Mouse (Mus musculus): ENCODE measurements around the gene Slc16a6. TPM values are rescaled to one million over a fixed set of nuclear protein-coding genes. Genes with fewer than 3 reads are reported as not detected.

Slc16a6 gene
- total RNA-seq, 2 experiments from 2014 or later: 7.3 to 7.7 TPM

DNA sequence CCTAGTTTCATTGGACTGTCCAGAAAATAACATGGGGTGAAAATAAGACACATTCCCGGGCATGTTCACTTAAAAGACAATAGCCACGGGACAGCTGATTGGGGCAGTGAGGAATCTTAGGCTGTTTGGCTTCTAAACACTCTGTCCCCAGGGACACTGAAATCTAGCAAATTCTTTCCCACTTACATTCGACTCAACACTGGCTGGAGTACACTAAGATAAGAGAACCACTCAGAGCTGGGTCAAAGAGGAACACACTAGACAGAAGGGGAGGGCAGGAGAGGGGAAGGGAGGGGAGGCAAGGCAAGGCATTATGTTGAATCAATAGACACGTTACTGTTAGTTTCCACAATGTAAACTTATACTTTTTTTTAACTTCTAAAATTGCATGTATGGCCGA is 12.8 kb downstream of the Slc16a6 start:
- intact Hi-C loops (cut with DNase I): no loop called here
- DNase-seq: peak in 1 of 2 experiments; percentile 39

- no peak for DNase-seq
- intact Hi-C loops (cut with DNase I): no loop called here
Measured at GRCm38 (mm10) chr11:109458165-109458564, 15.2 kb downstream of the Slc16a6 start.

DNA sequence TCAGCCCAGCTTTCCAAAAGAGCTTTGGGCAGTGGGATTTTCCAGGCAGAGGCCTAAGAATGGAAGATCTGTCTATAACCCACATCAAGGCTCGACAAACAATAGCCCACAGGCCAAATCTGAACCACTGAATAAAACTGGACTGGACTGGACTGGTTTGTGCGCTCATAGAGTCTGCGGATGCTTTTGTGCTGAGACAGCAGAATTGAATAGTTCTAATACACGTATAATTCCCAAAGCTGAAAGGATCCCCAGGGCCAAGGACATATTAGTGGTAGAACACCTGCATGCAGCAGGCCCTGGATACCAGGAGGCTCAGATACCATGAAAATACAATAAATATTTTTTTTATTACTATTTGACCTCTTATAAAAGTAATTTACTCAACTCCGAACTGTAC is 17.1 kb downstream of the Slc16a6 start:
- intact Hi-C loops (cut with DNase I): no loop called here
- no peak for DNase-seq

GRCm38 (mm10) chr11:109451169-109451568 is 22.2 kb downstream of the Slc16a6 start:
- no peak for DNase-seq
- intact Hi-C loops (cut with DNase I): no loop called here

DNA sequence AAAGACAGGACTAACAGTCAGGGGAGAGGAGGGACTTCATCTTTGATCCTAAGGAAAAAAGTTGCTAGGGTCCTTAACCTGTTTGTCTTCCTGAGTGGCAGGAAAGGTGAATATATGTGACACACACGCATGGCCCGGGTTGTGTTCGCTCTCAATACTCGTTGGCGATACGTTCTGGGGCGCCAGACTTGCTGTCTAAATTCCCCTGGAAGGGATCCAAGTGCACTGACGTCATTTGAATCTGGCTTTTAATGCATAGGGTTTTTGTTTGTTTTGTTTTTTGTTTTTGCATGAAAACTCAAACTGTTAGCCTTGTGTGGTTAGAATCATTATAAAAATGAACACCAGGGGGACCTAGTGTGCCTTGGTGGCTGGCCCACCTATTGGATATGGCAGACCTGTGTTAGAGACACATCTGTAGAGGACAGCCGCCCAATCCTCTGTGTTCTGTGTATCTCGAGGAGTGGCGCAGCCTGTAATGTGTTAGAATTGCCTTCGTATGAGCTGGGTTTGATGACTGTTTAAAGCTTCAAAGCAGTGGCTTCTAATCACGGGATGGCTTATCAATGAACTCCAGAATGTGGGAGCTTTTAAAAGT is 27.9 kb downstream of the Slc16a6 start:
- intact Hi-C loops (cut with DNase I): loop anchor here (1.0 to 5.0 kb wide), 3 partner anchors 112 to 415 kb away; no protein-coding TSS in a partner anchor
- DNase-seq: peak in 1 of 2 experiments; percentile 41

DNA sequence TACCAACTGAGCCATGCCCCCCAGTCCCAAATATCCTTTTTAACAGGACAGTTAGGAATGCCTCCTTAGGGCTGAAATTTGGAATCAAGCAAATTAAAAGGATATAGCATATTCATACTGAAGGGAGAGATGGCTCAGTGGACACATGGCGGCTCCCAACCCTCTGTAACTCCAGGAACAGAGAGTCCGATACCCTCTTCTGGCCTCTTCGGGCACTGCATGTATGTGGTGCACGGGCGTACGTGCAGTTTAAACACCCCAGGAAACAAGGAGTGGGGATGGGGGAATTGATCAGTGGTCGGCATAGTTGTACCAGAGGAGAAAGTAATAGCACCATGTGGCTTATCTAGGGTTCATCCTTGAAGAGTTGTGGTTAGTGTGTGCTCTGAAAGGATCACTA is 28.8 kb downstream of the Slc16a6 start:
- peak in 1 of 2 experiments; percentile 43 for DNase-seq
- intact Hi-C loops (cut with DNase I): loop anchor here (5.0 kb wide), 1 partner anchor 202 kb away; no protein-coding TSS in a partner anchor

DNA sequence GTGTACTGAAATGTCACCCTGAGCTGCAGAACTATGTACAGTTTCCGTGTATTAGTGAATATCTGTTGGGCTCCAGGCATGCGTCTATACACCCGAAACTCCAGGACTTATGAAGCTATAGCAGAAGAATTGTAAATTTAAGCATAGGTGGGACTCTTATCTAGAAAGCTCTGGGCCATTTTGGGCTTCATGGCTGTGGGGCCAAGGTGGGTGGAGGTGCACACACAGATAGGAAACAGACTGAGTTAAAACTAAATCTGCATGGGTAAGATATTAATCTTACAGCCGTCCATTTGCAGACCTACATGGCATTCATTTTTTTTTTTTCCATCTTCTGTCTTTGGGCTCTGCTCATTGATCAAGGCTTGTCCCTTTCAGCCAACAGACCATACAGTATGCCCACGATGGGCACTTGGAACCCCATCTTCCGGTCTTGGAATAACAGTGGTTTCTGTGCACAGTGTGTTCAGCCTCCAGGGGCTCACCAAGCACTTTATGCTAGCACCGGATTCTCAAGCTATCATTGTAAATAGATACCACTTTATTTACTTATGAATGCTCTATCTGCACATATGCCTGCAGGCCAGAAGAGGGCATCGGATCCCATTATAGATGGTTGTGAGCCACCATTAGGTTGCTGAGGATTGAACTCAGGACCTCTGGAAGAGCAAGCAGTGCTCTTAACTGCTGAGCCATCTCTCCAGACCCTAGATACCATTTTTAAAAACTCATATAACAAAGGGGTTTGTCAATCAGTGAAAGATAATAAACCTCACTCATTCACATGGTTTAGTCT is 29.7 kb downstream of the Slc16a6 start:
- no peak for DNase-seq
- intact Hi-C loops (cut with DNase I): loop anchor here (5.0 kb wide), 1 partner anchor 201 kb away; no protein-coding TSS in a partner anchor

- no peak for DNase-seq
- intact Hi-C loops (cut with DNase I): loop anchor here (5.0 kb wide), 1 partner anchor 200 kb away; no protein-coding TSS in a partner anchor
Measured at GRCm38 (mm10) chr11:109442166-109442730, 31.1 kb downstream of the Slc16a6 start.

DNA sequence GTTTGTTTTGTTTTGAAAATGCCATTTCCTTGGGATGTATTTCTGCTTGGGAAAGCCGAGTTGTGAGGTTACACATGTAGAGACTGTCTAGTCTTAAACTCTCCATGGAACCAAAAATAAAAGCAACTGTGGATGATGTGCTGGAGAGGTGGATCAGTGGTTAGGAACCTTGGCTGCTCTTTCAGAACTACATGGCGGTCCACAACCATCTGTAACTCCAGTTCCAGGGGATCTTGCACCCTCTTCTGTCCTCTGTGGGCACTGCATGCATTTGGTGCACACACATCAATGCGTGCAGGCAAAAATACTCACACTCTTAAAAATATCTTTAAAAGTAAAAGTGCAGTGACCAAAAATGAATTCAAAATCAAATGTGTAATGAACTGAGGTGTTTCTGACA is 32.3 kb downstream of the Slc16a6 start:
- intact Hi-C loops (cut with DNase I): loop anchor here (5.0 kb wide), 1 partner anchor 199 kb away; no protein-coding TSS in a partner anchor
- peak in 1 of 2 experiments; percentile 57 for DNase-seq

GRCm38 (mm10) chr11:109440641-109441040 is 32.8 kb downstream of the Slc16a6 start:
- intact Hi-C loops (cut with DNase I): loop anchor here (5.0 kb wide), 1 partner anchor 198 kb away; no protein-coding TSS in a partner anchor

DNA sequence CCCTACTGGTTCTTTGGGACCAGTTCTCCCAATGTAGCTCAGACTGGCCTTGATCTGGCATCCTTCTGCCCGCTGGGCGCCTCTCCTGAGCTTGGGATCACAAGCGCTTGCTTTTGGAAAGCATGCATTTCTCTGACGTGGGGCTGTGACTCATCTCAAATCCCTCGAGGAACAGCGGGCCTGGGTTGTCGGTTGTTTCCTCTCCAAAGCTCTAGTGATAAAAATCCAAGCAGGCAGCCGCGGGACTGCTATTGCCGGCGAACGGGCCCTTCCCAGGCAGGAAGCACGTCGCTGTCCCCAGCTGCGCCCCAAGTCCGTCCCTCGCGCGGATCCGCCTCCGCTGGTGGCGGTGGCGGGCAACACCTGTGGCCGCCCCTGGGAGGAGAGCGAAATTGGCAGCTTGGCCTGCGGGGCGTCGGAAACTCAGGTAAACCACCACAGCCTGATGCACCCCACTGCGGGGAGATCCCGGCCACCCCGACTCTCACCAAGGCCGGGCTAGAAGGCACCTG is 33.5 kb downstream of the Slc16a6 start:
- intact Hi-C loops (cut with DNase I): loop anchor here (5.0 kb wide), 1 partner anchor 198 kb away; no protein-coding TSS in a partner anchor
- peak; percentile 81 to 84 for DNase-seq

More at GRCm38 (mm10) chr11:109440641-109441040, 32.8 kb downstream of the Slc16a6 start:
- DNase-seq: no peak

- intact Hi-C loops (cut with DNase I): no loop called here
- no peak for DNase-seq
Measured at GRCm38 (mm10) chr11:109439209-109439608, 34.2 kb downstream of the Slc16a6 start.

DNA sequence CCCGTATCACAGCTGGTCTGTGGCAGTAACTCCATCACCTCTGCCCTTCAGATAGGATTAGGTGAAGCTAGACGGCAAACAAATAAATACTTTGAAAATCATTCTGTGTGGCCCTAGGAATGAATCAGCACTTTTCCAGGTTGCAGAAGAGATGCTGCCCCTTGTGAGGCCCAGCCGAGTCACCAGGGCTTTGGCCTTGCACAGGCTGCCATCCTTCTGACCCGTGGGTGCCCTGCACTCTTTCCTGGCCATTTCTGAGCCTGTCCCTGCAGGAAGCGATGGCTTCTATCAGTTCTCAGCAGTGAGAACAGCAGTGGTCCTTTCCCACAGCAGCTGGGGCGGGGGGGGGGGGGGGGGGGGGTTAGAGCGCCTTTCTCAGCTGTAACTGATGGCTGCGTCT is 36.5 kb downstream of the Slc16a6 start:
- intact Hi-C loops (cut with DNase I): no loop called here

DNA sequence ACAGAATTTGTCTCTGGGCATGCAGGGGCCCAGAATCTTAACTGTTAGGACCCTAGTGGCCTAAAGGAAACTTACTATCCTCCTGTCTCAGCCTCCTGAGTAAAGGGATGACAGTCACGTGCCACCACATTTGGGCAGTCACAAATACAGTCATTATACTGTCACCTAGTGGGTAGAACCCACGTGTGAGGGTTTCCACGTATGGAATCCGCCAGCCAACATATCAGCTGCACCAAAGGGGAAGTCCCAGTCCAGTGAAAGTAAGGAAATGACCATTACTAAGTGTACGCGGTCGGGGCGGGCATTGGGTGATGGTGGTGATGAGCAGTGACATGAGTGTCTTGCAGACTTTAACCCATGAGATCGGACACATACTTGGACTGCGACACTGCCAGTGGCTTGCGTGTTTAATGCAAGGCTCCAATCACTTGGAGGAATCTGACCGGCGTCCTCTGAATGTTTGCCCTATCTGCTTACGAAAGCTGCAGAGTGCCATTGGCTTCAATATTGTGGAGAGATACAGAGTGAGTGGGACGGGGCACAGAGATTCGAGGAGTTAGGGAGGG is 39.1 kb downstream of the Slc16a6 start:
- intact Hi-C loops (cut with DNase I): no loop called here
- no peak for DNase-seq

More for the DNA sequence above, 36.5 kb downstream of the Slc16a6 start:
- no peak for DNase-seq

DNA sequence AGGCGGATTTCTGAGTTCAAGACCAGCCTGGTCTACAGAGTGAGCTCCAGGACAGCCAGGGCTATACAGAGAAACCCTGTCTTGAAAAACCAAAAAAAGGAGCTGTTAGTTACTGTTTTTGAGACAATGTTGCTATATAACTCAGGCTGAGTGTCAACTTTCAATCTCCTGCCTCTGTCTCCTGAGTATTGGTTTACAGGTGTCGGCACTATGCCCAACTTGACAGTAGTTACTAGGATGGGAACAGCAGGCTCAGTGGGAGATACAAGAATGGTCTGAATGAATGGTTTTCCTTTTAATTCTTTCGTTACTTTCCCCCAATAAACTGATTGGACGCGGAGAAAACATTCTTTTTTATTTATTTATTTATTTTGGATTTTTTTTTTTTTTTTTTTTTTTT is 46.0 kb downstream of the Slc16a6 start:
- intact Hi-C loops (cut with DNase I): no loop called here
- no peak for DNase-seq

DNA sequence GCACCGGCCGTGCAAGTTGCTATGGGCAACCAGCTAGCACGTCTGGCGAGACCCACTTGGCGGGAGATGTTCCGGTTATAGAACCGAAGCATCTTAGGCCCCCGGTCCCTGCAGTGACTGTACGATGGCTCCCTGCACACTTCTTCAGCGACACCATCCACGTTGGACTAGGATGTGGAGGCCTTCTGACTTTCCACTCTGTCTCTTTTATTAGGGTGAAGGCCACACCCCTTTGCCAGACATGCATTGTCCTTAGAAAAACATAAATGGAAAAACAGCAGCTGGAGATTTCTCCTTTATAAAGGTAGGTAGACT is 47.2 kb downstream of the Slc16a6 start:
- intact Hi-C loops (cut with DNase I): no loop called here
- DNase-seq: no peak

DNA sequence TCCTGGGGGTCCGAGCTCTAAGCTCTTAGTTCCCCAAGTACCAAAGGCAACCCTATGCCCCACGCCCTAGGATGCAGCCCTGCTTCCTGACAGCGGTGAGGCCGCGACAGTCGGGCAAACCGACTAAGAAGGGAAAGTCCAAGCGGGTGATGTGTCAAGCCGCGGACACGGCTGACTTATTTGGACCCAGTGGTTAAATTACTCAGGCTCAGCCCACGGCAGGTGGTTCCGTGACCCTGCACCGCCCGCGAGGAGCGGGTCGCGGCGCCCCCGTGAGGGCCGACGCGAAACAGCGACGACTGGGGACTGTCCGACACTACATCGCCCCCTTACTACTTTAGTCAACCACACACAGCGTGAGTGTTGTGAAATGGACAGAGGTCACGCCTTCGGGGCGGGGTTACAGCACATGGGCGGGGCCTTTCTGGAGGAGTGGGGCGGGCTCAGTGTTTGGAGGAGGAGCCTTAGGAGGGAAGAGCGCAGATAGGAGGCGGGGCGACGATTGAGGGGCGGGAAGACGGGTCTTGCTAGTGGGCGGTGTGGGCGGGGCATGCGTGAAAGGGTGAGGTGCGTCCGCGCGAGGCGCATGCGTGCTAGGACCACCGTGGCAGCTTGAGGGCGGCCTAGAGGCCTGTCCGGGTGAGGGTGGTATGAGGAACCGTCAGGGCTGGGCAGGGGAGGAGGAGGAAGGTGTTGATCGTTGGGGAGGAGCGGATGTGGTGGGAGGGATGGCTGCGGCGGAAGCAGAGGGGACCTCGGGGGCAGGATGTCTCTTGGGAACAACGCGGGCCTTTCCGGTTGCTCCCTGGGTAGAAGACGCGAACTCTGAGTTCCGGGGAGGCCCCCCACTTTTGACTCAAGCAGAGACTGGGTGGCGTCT is 47.8 kb downstream of the Slc16a6 start, which contains the start of gene Amz2:
TSS of gene Amz2 (plus strand) at position 555 of the 880 bp plus-strand sequence.
- intact Hi-C loops (cut with DNase I): loop anchor here (1.0 kb wide), 2 partner anchors 62 to 94 kb away; no protein-coding TSS in a partner anchor

GRCm38 (mm10) chr11:109423294-109423693 is 50.1 kb downstream of the Slc16a6 start:
- no peak for DNase-seq
- intact Hi-C loops (cut with DNase I): no loop called here

More for the DNA sequence above, 47.8 kb downstream of the Slc16a6 start, which contains the start of gene Amz2:
- peak; percentile 99 for DNase-seq

GRCm38 (mm10) chr11:109422263-109422662 is 51.1 kb downstream of the Slc16a6 start:
- no peak for DNase-seq
- intact Hi-C loops (cut with DNase I): no loop called here

Measured in heart, postnatal 14 days (tissue).